Mouse (Mus musculus) olfactory bulb, adult 2 months (tissue): ENCODE results near the gene Tead3.

Experiments
- CTCF ChIP-seq: fragments of 200-500 bp; IDR thresholded peaks from 2 replicates; pipeline ENCODE4 v1.5.1; 2012; ENCODE audit warnings: low read depth, mild to moderate bottlenecking, low read length, moderate library complexity; ENCODE audit not compliant: insufficient read depth
- POLR2A ChIP-seq: fragments of 200-500 bp; IDR thresholded peaks from 2 replicates; pipeline ENCODE4 v1.6.1; 2012; ENCODE audit warnings: mild to moderate bottlenecking, low read depth, low read length, moderate library complexity; ENCODE audit not compliant: insufficient read depth

GRCm38 (mm10) chr17:28375592-28376061 lies 25.0 kb upstream of the Tead3 start:
- TF ChIP-seq CTCF (no peak), POLR2A (no peak)
